ENCODE assay signal across 15 mouse cellular contexts in genomic region chr5:127355836-127356235, GRCm38 (mm10).
DNase-seq lines count a peak whose midpoint lies in the region; ATAC-seq and TF ChIP-seq lines count a peak whose summit lies in the region.
"Had no signal": no experiment of that assay in that cellular context is flagged by ENCODE, and none has a peak within 500 bp of the region (broad histone marks: within the 10 kb centered on the region; RNA-seq: fewer than 3 reads in every experiment).

No protein-coding gene starts in this region.

- H3K9ac ChIP-seq in hindbrain, embryonic 16.5 days (ENCODE audit: low read depth, low read length), result no peak overlapping the region
- H3K9ac ChIP-seq in liver, embryonic 12.5 days, result no peak overlapping the region
- H3K9ac ChIP-seq in stomach, postnatal 0 days (ENCODE audit: low read length), result no peak overlapping the region
- H3K9ac ChIP-seq: forebrain, embryonic 13.5 days; limb, embryonic 13.5 days; neural tube, embryonic 12.5 days had no signal

- peaks cover 12% of the 10 kb centered on the region for H3K36me3 ChIP-seq in hindbrain, embryonic 10.5 days
- no peaks in the 10 kb centered on the region for H3K36me3 ChIP-seq in hindbrain, embryonic 16.5 days (ENCODE audit: control insufficient read depth, insufficient read depth, low read length)
- H3K36me3 ChIP-seq in liver, embryonic 12.5 days, result no peaks in the 10 kb centered on the region
- no peaks in the 10 kb centered on the region for H3K36me3 ChIP-seq in stomach, postnatal 0 days (ENCODE audit: control insufficient read depth, insufficient read depth, low read length)

- H3K27me3 ChIP-seq in hindbrain, embryonic 10.5 days (ENCODE audit: insufficient read depth, poor library complexity, severe bottlenecking), result no peaks in the 10 kb centered on the region
- H3K27me3 ChIP-seq in hindbrain, embryonic 16.5 days (replicated peaks; ENCODE audit: control insufficient read depth, insufficient read depth, low read length), result no peaks in the 10 kb centered on the region
- no peaks in the 10 kb centered on the region for H3K27me3 ChIP-seq in liver, embryonic 12.5 days (replicated peaks)
- no peaks in the 10 kb centered on the region for H3K27me3 ChIP-seq in stomach, postnatal 0 days (ENCODE audit: control insufficient read depth, insufficient read depth, low read length)
- H3K27me3 ChIP-seq: forebrain, embryonic 13.5 days; limb, embryonic 13.5 days; neural tube, embryonic 12.5 days had no signal

- H3K9me3 ChIP-seq in hindbrain, embryonic 10.5 days, result peaks cover 4% of the 10 kb centered on the region; the same call in 1 of the 2 replicates
- H3K9me3 ChIP-seq in hindbrain, embryonic 16.5 days (ENCODE audit: control insufficient read depth, low read length), result no peaks in the 10 kb centered on the region
- H3K9me3 ChIP-seq in liver, embryonic 12.5 days (replicated peaks), result peaks cover 22% of the 10 kb centered on the region; the same call in 1 of the 2 replicates
- H3K9me3 ChIP-seq in stomach, postnatal 0 days (ENCODE audit: control insufficient read depth, low read length), result no peaks in the 10 kb centered on the region
- H3K9me3 ChIP-seq: forebrain, embryonic 13.5 days; limb, embryonic 13.5 days; neural tube, embryonic 12.5 days had no signal

- peaks cover 23% of the 10 kb centered on the region for H3K4me1 ChIP-seq in hindbrain, embryonic 10.5 days (replicated peaks)
- 0 out of 2 replicates have a peak, but pooled peaks cover 2% of the 10 kb centered on the region for H3K4me1 ChIP-seq in hindbrain, embryonic 16.5 days (ENCODE audit: control insufficient read depth, insufficient read depth, low read depth, low read length)
- no peaks in the 10 kb centered on the region for H3K4me1 ChIP-seq in liver, embryonic 12.5 days
- H3K4me1 ChIP-seq in stomach, postnatal 0 days (replicated peaks; ENCODE audit: control insufficient read depth, insufficient read depth), result no peaks in the 10 kb centered on the region

- peak overlapping the region; percentile 26; the same call in 1 of the 2 replicates for H3K27ac ChIP-seq in hindbrain, embryonic 10.5 days
- no peak overlapping the region for H3K27ac ChIP-seq in hindbrain, embryonic 16.5 days (ENCODE audit: low read depth, low read length)
- H3K27ac ChIP-seq in liver, embryonic 12.5 days, result no peak overlapping the region
- H3K27ac ChIP-seq in stomach, postnatal 0 days (replicated peaks), result no peak overlapping the region
- H3K27ac ChIP-seq: forebrain, embryonic 13.5 days; hindbrain, postnatal 0 days; limb, embryonic 13.5 days; neural tube, embryonic 12.5 days had no signal

- H3K4me3 ChIP-seq in hindbrain, embryonic 10.5 days, result no peak overlapping the region
- no peak overlapping the region for H3K4me3 ChIP-seq in hindbrain, embryonic 16.5 days (ENCODE audit: low read length)
- no peak overlapping the region for H3K4me3 ChIP-seq in liver, embryonic 12.5 days
- H3K4me3 ChIP-seq in stomach, postnatal 0 days (ENCODE audit: low read depth, low read length), result no peak overlapping the region
- H3K4me3 ChIP-seq: forebrain, embryonic 13.5 days; limb, embryonic 13.5 days; neural tube, embryonic 12.5 days had no signal

- no peak for TF ChIP-seq EP300 in stomach, postnatal 0 days (optimal IDR thresholded peaks at IDR 0.05)

- TF ChIP-seq CTCF in stomach, postnatal 0 days (IDR thresholded peaks at IDR 0.05; ENCODE audit: low read depth), result no peak

- peak; percentile 38 for DNase-seq in hindbrain, embryonic 10.5 days (ENCODE audit: low spot score)
- DNase-seq in brain, adult 2 months (ENCODE audit: low read depth, low spot score), result peak; percentile 62
- peak; percentile 68 to 69 for DNase-seq in cerebellum, postnatal 25 days
- peak; percentile 67 for DNase-seq in lung, postnatal 10 days
- no peak for DNase-seq in stomach, postnatal 0 days (ENCODE audit: low spot score)
- no peak for DNase-seq in adipocyte (ENCODE audit: low spot score)
- DNase-seq: gastrocnemius, postnatal 25 days; kidney, adult 9 months; layer of hippocampus, adult 9-11 months had no signal

- no peak for ATAC-seq in hindbrain, embryonic 16.5 days
- ATAC-seq in liver, embryonic 12.5 days, result no peak
- ATAC-seq in stomach, postnatal 0 days (ENCODE audit: low FRiP score, low TSS enrichment), result no peak
- ATAC-seq: forebrain, embryonic 13.5 days; hindbrain, postnatal 0 days had no signal

- H3K4me2 ChIP-seq in hindbrain, embryonic 16.5 days (ENCODE audit: low read length), result no peak overlapping the region
- H3K4me2 ChIP-seq in liver, embryonic 12.5 days, result no peak overlapping the region
- no peak overlapping the region for H3K4me2 ChIP-seq in stomach, postnatal 0 days (replicated peaks; ENCODE audit: low read depth)
- H3K4me2 ChIP-seq: forebrain, embryonic 13.5 days; limb, embryonic 13.5 days; neural tube, embryonic 12.5 days had no signal

- 27% methylated on average over 8 of the region's 8 CpGs for whole genome bisulfite sequencing in hindbrain, embryonic 10.5 days
- WGBS in hindbrain, embryonic 16.5 days, result 20% methylated on average over 8 of the region's 8 CpGs
- 32% methylated on average over 8 of the region's 8 CpGs for WGBS in liver, embryonic 12.5 days (ENCODE audit: insufficient replicate concordance)
- WGBS in stomach, postnatal 0 days, result 17% methylated on average over 8 of the region's 8 CpGs

Comparison
In these comparisons a context has a peak if more than half of its experiments do, and no peak if none do; other contexts are left out.
1. DNase-seq: peak in hindbrain, embryonic 10.5 days (single experiment), brain, adult 2 months (single experiment), cerebellum, postnatal 25 days (2 of 2) and lung, postnatal 10 days (single experiment); none in stomach, postnatal 0 days (single experiment) and adipocyte (single experiment).